Mouse (Mus musculus): Measurements from ENCODE around the gene Ccdc184.

Gene Ccdc184

DNA sequence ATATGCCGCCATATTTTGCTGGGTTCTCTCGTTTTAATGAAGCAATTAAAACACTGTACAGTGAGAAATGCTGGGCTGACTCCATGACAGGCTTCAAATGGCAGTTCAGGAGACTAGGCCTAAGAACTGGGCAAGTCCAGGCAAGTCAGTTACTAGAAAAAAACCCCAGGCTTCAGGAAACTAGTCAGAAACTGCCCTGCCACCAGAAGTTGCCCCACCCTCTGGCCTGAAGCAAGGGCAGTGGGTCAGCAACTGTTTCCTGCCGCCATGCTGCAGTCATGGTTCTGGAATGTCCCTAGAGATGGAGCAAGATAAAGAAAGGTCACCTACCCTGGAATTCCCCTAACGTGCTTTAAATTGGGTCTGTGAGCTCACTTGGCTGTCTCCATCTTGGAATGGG is 11.0 kb upstream of the Ccdc184 start:
- DNase-seq (ENCODE audit: low read depth, low spot score): no peak

- no peak for DNase-seq (ENCODE audit: low read depth, low spot score)
Observed at GRCm38 (mm10) chr15:98157253-98157652, 9.7 kb upstream of the Ccdc184 start.

- no peak for DNase-seq (ENCODE audit: low read depth, low spot score)
Observed at GRCm38 (mm10) chr15:98161026-98161805, 5.7 kb upstream of the Ccdc184 start.

DNA sequence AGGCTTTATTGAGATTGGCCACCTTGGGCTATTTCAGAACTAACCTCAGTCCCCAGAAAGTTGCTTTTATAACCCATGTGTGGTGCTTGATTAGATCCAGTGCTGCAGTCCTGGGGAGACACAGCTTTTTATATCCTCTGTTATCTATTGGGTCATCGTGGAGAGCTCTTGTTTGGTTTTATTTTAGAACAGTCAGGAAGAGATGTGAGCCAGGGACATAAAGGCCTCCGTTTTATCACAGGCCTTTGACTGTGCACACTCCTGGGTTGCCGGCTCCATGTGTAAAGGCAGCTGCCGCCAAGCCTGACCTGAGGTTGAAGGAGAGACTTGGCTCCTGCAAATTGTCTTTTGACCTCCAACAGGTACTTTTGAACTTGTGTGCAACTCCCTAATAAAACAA is 4.4 kb upstream of the Ccdc184 start:
- no peak for DNase-seq (ENCODE audit: low read depth, low spot score)

- DNase-seq (ENCODE audit: low read depth, low spot score): no peak
Observed at GRCm38 (mm10) chr15:98165525-98165924, 1.4 kb upstream of the Ccdc184 start, which contains the start of gene Asb8. TSS of gene Asb8 (minus strand) at chr15:98165625.

- no peak for DNase-seq (ENCODE audit: low read depth, low spot score)
Observed at GRCm38 (mm10) chr15:98167645-98168621, 975 bp downstream of the Ccdc184 start.

DNA sequence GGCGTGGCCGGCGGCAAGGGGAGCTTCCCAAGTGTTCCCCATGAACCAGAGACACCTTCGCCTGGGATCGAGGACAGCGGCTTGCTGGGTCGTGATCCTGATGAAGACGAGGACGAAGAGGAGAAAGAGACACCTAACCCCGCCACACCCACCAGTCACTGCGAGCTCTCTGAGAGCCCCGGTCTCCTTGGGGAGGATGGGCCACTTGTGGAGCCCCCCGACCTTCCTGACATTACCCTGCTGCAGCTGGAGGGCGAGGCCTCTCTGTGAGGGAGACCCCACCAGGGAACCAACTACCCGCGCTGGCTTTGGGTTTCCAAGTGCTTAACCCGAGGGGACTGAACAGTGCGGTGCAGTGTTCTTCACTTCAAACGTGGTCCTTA is 1.7 kb downstream of the Ccdc184 start:
- DNase-seq (ENCODE audit: low read depth, low spot score): no peak

DNA sequence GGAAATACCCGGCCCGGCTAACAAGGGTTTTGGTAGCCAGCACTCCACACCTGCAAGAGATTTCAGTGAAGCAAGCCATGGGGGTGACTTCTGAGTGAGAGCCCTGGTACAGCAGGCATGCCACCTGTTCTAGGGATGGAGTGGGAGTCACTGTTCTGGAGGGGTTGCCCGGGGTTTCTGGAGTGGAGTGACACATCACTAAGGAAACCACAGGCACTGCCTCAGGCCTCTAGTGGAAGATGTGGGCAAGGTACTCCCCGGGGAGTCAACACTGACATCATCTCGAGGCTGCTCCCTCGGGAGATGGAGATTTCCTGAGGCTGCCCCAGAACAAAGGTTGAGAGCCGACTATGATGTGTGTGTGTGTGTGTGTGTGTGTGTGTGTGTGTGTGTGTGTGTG is 3.4 kb downstream of the Ccdc184 start:
- no peak for DNase-seq (ENCODE audit: low read depth, low spot score)

- no peak for DNase-seq (ENCODE audit: low read depth, low spot score)
Observed at GRCm38 (mm10) chr15:98170917-98171316, 4.0 kb downstream of the Ccdc184 start.

- DNase-seq (ENCODE audit: low read depth, low spot score): no peak
Observed at GRCm38 (mm10) chr15:98172113-98172512, 5.2 kb downstream of the Ccdc184 start.

- no peak for DNase-seq (ENCODE audit: low read depth, low spot score)
Observed at GRCm38 (mm10) chr15:98173821-98174220, 6.9 kb downstream of the Ccdc184 start.

DNA sequence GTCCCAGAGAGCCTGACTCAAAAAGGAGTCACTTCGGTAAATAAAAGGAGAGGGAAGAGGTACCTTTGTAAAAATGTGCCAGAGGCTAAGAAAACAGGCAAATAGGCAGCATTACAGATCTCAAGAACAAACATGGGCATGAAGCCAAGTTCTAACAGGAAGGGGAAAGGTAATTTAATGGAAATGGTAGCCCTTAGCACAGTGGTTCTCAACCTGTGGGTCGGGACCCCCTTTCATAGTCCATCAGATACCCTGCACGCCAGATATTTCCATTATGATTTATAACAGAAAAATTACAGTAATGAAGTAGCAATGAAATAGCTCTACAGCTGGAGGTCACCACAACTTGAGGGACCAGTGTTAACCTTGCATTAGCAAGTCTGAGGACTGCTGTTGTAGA is 10.4 kb downstream of the Ccdc184 start:
- DNase-seq (ENCODE audit: low read depth, low spot score): no peak

- no peak for DNase-seq (ENCODE audit: low read depth, low spot score)
Observed at GRCm38 (mm10) chr15:98180567-98181131, 13.7 kb downstream of the Ccdc184 start.

DNA sequence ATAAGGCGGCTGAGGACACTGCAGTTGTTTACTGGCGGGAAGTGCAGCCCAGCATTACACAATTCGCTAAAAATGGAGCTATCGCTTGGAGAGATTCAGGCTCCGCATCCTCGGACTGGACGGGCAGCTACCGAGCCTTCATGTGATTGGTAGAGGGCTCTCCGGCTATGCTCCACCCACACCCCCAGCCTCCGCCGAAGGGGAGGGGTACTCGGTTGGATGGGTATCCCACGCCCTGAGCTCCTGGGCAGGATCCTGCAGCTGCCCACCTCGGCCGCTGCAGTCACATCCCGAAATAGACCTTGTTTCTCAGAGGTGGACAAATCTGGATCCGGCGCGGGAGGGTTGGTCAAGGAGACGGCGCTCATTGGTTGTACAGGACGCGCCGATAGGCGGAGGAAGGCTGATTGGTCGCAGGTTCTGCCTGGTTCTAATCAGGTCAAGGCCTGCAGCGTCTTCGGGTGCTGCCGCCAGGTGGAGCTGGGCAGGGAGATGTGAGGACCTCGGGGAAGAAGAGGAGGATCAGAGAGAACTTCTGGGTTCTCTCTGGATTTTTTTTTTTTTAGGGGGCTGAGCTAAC is 14.3 kb downstream of the Ccdc184 start:
- peak; percentile 90 for DNase-seq (ENCODE audit: low read depth, low spot score)

DNA sequence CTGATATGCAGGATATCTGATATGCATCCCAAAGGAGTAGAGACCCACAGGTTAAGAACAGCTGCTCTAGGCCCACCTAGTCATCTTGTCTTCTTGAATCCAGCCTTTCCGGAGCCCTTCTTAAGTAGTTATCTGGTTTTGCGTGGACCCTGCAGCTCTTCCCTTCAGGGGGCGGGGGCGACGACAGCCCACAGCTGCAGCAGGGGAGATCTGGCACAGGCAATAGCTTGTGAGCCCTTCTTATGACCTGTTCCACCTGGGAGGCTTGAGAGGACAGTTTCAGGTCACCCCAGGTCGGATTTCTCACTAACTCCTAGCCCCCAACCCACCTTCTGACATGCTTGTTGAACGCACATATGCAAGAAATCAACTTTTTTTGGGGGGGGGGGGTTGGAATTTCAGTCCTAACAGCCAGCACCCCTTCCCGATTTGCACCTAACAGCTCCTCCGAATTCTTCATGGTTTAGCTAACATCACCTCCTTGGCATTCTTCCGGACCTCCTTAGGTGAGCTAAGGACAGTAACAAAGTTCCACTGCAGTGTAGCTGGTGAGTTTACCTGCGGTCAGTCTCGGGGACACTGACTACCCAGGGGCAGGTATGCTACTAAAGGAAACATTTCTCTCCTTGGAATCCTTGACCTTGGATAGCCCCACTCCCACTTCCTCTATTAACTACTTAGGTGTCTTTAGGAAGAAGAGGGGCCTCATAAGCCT is 15.1 kb downstream of the Ccdc184 start:
- DNase-seq (ENCODE audit: low read depth, low spot score): no peak

DNA sequence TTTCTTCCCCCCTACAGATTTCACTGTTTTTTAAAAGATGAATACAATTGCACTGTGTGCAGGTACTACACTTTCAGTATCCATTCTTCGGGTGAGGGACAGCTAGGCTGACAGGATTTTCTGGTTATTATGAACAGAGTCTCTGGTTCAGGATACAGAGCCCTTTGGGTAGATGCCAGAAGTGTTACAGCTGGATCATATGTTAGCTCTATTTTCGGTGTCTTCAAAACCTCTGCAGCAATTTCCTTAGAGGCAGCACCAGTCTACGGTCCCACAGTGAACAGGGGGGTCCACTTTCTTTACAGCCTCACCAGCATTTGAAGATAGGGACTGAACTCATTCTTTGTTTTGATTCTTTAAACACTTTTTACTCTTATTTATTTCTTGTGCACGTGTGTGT is 17.5 kb downstream of the Ccdc184 start:
- no peak for DNase-seq (ENCODE audit: low read depth, low spot score)

DNA sequence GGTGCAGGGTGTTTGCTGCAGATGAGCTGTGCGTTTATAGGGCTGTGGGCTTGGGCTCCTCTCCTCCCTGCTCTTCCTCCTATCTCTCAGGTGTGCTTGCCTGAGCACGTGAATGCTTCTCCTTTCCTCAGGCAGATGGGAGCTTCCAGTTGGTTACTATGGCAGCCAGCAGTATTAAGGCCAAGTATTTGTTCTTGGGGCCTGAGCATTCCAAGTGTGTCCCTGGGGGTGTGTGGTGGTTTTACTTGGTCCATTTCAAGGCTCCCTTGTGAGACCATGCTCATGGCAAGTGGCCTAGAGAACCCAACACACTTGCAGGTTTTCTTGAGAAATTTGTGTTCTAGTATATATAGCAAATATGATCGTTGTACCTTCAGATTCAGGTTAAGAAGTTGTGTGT is 28.5 kb downstream of the Ccdc184 start, which contains the start of gene Olfr288:
Olfr288 (minus strand) TSS at position 101 of the 400 bp plus-strand sequence.
- DNase-seq (ENCODE audit: low read depth, low spot score): no peak

DNA sequence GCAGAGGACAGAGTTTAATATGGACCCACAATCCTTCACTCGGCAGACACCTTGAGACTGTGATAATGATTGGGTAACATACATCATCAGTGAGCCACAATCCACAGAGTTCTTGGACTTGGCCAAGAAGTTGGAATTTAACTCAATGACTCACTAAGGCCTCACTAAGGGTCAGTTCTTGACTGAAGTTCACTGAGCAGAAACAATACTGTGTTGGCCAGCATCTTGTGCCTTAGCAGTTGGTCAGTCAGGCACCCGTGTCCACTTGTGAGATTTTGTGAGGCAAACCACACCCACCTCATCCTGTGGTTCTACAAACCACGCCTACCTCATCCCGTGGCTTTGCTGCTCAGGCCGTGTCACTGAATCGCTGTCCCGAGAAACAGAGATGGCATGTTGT is 42.7 kb downstream of the Ccdc184 start:
- no peak for DNase-seq (ENCODE audit: low read depth, low spot score)

DNA sequence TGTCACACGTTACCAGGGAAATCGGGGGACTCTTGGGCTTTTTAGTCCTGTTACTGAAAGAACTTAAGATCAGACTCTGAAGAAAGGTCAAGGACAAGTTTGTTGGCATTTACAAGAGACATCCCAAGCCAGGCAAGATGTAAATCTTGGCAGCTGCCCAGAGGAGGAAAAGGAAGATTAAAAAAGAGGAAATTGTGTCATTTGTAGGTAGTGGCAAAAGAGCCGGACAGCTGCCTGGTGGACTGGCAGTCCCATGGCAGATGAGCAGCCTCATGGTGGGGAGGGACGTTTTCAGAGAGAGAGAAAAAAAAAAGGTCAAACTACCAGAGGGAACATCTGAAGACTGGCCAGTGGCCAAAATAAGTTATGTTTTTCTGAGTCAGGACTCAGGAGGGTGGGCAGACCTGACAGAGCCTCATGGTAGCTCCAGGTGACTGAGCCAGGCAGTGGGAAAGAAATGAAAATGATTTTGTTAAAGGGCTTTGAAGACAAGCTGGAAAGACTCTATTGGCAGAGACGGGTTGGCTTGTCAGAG is 46.4 kb downstream of the Ccdc184 start:
- DNase-seq (ENCODE audit: low read depth, low spot score): no peak

- no peak for DNase-seq (ENCODE audit: low read depth, low spot score)
Observed at GRCm38 (mm10) chr15:98214130-98214529, 47.2 kb downstream of the Ccdc184 start.
